Mouse (Mus musculus): ENCODE results near the gene Actg1. TPM values are rescaled to one million over a fixed set of nuclear protein-coding genes. Genes with fewer than 3 reads are reported as not detected.
A peak's percentile ranks its signal among the peaks of the same experiment; 100 is the strongest.

Actg1 gene
- polyA plus RNA-seq, 1 experiment from 2014 or later, result 3,928 TPM

- Histone ChIP-seq H3K27ac (peak overlapping the region; percentile 72; the same call in 1 of the 2 replicates), H3K9ac (replicated peaks) (peak overlapping the region; percentile 89), H3K4me1 (replicated peaks) (peaks cover 31% of the 10 kb centered on the region), H3K4me2 (replicated peaks) (peak overlapping the region; percentile 97), H3K4me3 (replicated peaks) (peak overlapping the region; percentile 88), H3K36me3 (peaks cover 70% of the 10 kb centered on the region), H3K27me3 (no peaks in the 10 kb centered on the region), H3K9me3 (no peaks in the 10 kb centered on the region)
- 76% methylated on average over 9 of the region's 10 CpGs for WGBS
- ATAC-seq, result peak; percentile 21; the same call in 1 of the 2 replicates
These were observed 29.0 kb upstream of the Actg1 start for GRCm38 (mm10) chr11:120377337-120377736.

- Histone ChIP-seq H3K4me3 (replicated peaks) (peak overlapping the region; percentile 88; the same call in 1 of the 2 replicates), H3K36me3 (peaks cover 70% of the 10 kb centered on the region), H3K9me3 (no peaks in the 10 kb centered on the region)
These were observed 28.2 kb upstream of the Actg1 start for GRCm38 (mm10) chr11:120376302-120377160.

GRCm38 (mm10) chr11:120375324-120375723 is 27.0 kb upstream of the Actg1 start:
- Histone ChIP-seq H3K36me3 (peaks cover 71% of the 10 kb centered on the region), H3K4me3 (replicated peaks) (no peak overlapping the region)

More at GRCm38 (mm10) chr11:120376302-120377160, 28.2 kb upstream of the Actg1 start:
- 90% methylated on average over 17 of the region's 17 CpGs for WGBS
- Histone ChIP-seq H3K4me1 (replicated peaks) (peaks cover 31% of the 10 kb centered on the region), H3K9ac (replicated peaks) (peak overlapping the region; percentile 89), H3K27me3 (no peaks in the 10 kb centered on the region), H3K27ac (no peak overlapping the region), H3K4me2 (replicated peaks) (peak overlapping the region; percentile 97)
- no peak for ATAC-seq

DNA sequence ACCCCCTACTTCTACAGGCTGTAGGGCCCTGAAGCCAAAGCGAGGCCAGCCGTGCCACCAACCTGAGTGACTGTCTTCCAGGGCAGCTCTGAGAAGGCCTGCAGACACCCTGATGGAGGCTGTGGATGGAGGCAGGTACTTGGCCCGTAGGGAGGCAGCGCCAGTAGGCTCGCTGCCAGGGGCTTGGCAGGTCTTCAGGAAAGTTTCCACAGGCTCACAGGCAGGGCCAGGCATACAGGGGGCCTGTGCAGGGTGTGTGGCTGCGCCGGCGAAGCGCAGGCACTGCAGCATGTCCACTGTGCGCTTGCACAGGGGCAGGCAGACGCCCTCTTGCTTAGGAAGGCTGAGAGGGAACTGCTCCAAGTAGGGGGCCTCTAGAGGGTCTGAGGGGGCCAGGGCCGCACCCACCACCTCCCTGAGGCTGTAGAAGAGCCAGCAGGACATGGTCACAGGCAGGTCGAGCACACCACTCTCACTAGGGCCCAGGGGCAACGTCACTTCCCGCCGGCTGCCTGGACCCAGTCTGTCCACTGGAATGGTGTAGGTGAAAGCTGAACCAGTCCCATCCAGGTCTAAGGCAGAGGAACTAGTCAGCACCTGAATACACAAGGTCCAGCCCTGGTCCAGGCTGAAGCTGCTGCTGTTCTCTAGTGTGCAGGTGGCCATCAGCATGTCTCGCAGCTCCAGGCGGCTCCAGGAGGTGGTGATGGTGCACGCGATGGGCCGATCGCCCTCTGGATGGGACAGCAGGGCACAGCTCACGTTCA is 25.7 kb upstream of the Actg1 start:
- H3K4me1 ChIP-seq (replicated peaks), result peaks cover 32% of the 10 kb centered on the region
- no peak overlapping the region for H3K4me2 ChIP-seq (replicated peaks)
- H3K27me3 ChIP-seq, result no peaks in the 10 kb centered on the region
- WGBS, result 93% methylated on average over 23 of the region's 23 CpGs
- no peaks in the 10 kb centered on the region for H3K9me3 ChIP-seq
- H3K27ac ChIP-seq, result no peak overlapping the region
- ATAC-seq, result no peak
- H3K4me3 ChIP-seq (replicated peaks), result no peak overlapping the region
- peaks cover 82% of the 10 kb centered on the region for H3K36me3 ChIP-seq
- H3K9ac ChIP-seq (replicated peaks), result peak overlapping the region; percentile 19; the same call in 1 of the 2 replicates

More at GRCm38 (mm10) chr11:120375324-120375723, 27.0 kb upstream of the Actg1 start:
- Histone ChIP-seq H3K9me3 (no peaks in the 10 kb centered on the region), H3K4me1 (replicated peaks) (peaks cover 31% of the 10 kb centered on the region), H3K9ac (replicated peaks) (0 out of 2 replicates have a peak overlapping the region, but pooled peaks have one; percentile 19), H3K4me2 (replicated peaks) (no peak overlapping the region), H3K27ac (no peak overlapping the region), H3K27me3 (no peaks in the 10 kb centered on the region)
- ATAC-seq, result no peak
- WGBS, result 96% methylated on average over 10 of the region's 10 CpGs

- 66% methylated on average over 13 of the region's 13 CpGs for WGBS
- Histone ChIP-seq H3K36me3 (peaks cover 92% of the 10 kb centered on the region), H3K9ac (replicated peaks) (no peak overlapping the region), H3K4me1 (replicated peaks) (peaks cover 28% of the 10 kb centered on the region), H3K4me3 (replicated peaks) (no peak overlapping the region), H3K9me3 (no peaks in the 10 kb centered on the region), H3K27me3 (no peaks in the 10 kb centered on the region), H3K4me2 (replicated peaks) (no peak overlapping the region), H3K27ac (no peak overlapping the region)
- ATAC-seq, result no peak
These were observed 24.7 kb upstream of the Actg1 start for GRCm38 (mm10) chr11:120373025-120373424.

GRCm38 (mm10) chr11:120369656-120370055 is 21.3 kb upstream of the Actg1 start:
- Histone ChIP-seq H3K4me2 (replicated peaks) (no peak overlapping the region), H3K4me1 (replicated peaks) (peaks cover 26% of the 10 kb centered on the region), H3K36me3 (peaks cover 69% of the 10 kb centered on the region), H3K4me3 (replicated peaks) (no peak overlapping the region), H3K27ac (peak overlapping the region; percentile 57; the same call in 1 of the 2 replicates), H3K9ac (replicated peaks) (peak overlapping the region; percentile 52; the same call in 1 of the 2 replicates), H3K27me3 (no peaks in the 10 kb centered on the region), H3K9me3 (no peaks in the 10 kb centered on the region)
- peak; percentile 60 for ATAC-seq
- 29% methylated on average over 8 of the region's 8 CpGs for WGBS

DNA sequence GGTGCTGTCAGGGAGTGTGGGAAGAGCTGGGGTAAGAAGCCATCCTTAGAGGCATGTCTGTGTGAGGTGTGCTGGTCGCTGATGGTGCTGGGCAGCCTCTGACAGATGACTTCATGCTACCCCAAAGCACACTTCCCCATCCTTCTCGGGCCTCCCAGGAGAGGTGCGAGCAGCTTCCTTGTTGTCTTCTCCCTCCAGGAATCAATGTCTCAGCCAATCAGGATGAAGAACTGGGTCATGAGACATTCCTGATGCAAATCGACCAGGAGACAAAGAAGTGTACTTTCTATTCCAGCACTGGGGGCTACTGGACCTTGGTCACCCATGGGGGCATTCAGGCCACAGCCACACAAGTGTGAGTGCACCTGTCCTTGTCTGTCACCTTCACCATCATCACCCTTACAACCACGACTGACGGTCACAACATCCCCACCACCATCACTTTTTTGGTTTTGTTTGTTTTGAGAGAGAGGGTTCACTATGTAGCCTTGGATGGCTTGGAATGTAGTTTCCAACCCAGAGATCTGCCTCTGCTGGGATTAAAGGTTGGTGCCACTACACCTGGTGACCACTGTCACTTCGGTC is 18.2 kb upstream of the Actg1 start:
- Histone ChIP-seq H3K4me2 (replicated peaks) (no peak overlapping the region), H3K36me3 (peaks cover 38% of the 10 kb centered on the region), H3K27ac (no peak overlapping the region; the same call in 1 of the 2 replicates), H3K9ac (replicated peaks) (peak overlapping the region; percentile 46; the same call in 1 of the 2 replicates), H3K9me3 (no peaks in the 10 kb centered on the region), H3K27me3 (no peaks in the 10 kb centered on the region), H3K4me3 (replicated peaks) (no peak overlapping the region), H3K4me1 (replicated peaks) (peaks cover 26% of the 10 kb centered on the region)
- 30% methylated on average over 7 of the region's 7 CpGs for WGBS
- no peak for ATAC-seq

DNA sequence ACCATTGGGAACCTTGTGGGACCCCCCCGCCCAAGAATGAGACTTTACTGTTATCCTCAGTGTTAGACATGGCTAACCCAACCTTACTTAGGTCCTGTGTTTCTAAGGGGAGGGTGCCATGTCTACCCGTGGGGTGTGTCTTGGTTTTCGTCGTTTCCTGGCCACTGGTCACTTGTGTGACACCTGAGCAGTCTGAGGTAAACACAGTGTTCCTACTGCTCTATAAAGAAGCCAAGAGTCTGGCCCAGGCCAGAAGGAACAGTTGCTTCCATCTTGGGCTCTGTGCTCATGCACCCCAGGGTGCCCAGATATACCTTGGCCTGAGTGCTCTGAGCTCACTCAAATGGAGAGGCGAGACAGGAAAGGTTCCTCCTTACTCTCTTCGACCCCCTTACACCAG is 14.5 kb upstream of the Actg1 start:
- ATAC-seq, result no peak

GRCm38 (mm10) chr11:120361295-120361694 is 13.0 kb upstream of the Actg1 start, which contains the start of gene Fscn2:
Fscn2 (plus strand) TSS chr11:120361534.
- Histone ChIP-seq H3K36me3 (no peaks in the 10 kb centered on the region), H3K27me3 (no peaks in the 10 kb centered on the region), H3K4me2 (replicated peaks) (no peak within 1 kb of the TSS), H3K9ac (replicated peaks) (0 out of 2 replicates have a peak within 1 kb of the TSS, but pooled peaks have one; percentile 36), H3K9me3 (no peaks in the 10 kb centered on the region), H3K4me1 (replicated peaks) (peaks cover 52% of the 10 kb centered on the region), H3K4me3 (replicated peaks) (no peak within 1 kb of the TSS), H3K27ac (no peak within 1 kb of the TSS)
- WGBS, result 55% methylated on average over 10 of the region's 10 CpGs
- no peak for ATAC-seq

More for the DNA sequence above, 14.5 kb upstream of the Actg1 start:
- Histone ChIP-seq H3K27ac (no peak overlapping the region), H3K4me1 (replicated peaks) (peaks cover 56% of the 10 kb centered on the region), H3K4me2 (replicated peaks) (no peak overlapping the region), H3K36me3 (peaks cover 2% of the 10 kb centered on the region), H3K4me3 (replicated peaks) (no peak overlapping the region), H3K9me3 (no peaks in the 10 kb centered on the region), H3K9ac (replicated peaks) (no peak overlapping the region), H3K27me3 (no peaks in the 10 kb centered on the region)
- WGBS, result 89% methylated on average over 6 of the region's 6 CpGs

DNA sequence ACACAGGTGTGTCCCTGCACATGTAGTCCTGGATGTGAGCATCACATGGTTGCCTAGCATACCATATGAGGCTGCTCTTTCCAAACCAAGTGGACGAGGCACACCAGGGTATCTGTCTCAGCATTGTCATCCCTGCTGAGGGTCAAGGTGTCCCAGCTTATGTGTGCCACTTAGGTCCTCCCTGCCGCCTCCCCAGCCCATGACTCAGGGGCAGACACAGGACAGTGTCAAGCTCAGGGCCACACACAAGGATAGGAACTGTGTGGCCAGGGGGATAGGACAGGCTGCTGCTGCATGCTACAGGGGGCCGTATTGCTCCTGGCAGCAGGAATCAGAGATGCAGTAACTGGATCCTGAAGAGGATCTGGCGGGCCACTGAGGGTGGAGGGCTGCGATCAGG is 12.4 kb upstream of the Actg1 start:
- Histone ChIP-seq H3K36me3 (no peaks in the 10 kb centered on the region), H3K27me3 (no peaks in the 10 kb centered on the region), H3K27ac (no peak overlapping the region), H3K4me3 (replicated peaks) (no peak overlapping the region), H3K9me3 (no peaks in the 10 kb centered on the region), H3K4me2 (replicated peaks) (no peak overlapping the region), H3K9ac (replicated peaks) (no peak overlapping the region), H3K4me1 (replicated peaks) (peaks cover 48% of the 10 kb centered on the region)
- ATAC-seq, result no peak
- 75% methylated on average over 5 of the region's 5 CpGs for WGBS

- no peak overlapping the region for H3K4me3 ChIP-seq (replicated peaks)
- WGBS, result 61% methylated on average over 8 of the region's 8 CpGs
- peaks cover 46% of the 10 kb centered on the region for H3K4me1 ChIP-seq (replicated peaks)
- H3K27ac ChIP-seq, result no peak overlapping the region
- no peak overlapping the region for H3K4me2 ChIP-seq (replicated peaks)
- no peaks in the 10 kb centered on the region for H3K36me3 ChIP-seq
- no peak overlapping the region for H3K9ac ChIP-seq (replicated peaks)
- no peaks in the 10 kb centered on the region for H3K9me3 ChIP-seq
- H3K27me3 ChIP-seq, result no peaks in the 10 kb centered on the region
- ATAC-seq, result no peak
These were observed 11.7 kb upstream of the Actg1 start for GRCm38 (mm10) chr11:120360062-120360461.
